Mouse (Mus musculus): ENCODE results near the gene Syce1.

DNA sequence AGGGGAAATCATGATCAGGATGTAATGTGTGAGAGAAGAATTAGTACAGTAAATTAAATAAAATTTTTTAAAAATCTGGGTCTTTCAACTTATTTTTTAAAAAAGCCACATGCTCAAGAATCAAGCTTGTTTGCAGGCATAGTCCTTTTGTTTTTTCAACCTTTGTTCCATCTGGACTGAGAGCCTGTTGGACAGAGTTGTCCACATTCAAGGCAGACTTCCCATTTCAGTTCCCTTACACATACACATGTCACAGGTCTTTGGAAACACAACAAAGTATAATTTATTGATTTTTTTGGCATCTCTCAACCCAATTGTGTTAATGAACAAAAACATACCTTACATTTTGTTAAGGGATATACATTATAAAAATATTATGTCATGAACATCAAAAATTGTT is 33.1 kb downstream of the Syce1 start:
- TF ChIP-seq CTCF (IDR thresholded peaks at IDR 0.05; ENCODE audit: low read depth, low read length), result no peak
- TF ChIP-seq TAL1 (conservative IDR thresholded peaks at IDR 0.05; ENCODE audit: low read depth, low read length), result no peak
- TF ChIP-seq GATA1 (IDR thresholded peaks at IDR 0.05; ENCODE audit: borderline replicate concordance, low read length), result no peak
